Mouse (Mus musculus) thymus, adult 2 months (tissue): Measurements from ENCODE around the gene Smo.

Experiments used
- CTCF ChIP-seq: fragments of 200-500 bp; IDR thresholded peaks from 2 replicates; pipeline ENCODE4 v1.5.1; 2012; ENCODE audit warnings: mild to moderate bottlenecking, control low read depth, low read length, moderate library complexity, borderline replicate concordance; ENCODE audit not compliant: control insufficient read depth, poor library complexity, insufficient read depth; ENCODE audit errors: extremely low read depth
- POLR2A ChIP-seq: fragments of 200-500 bp; IDR thresholded peaks from 2 replicates; pipeline ENCODE4 v1.6.1; 2012; ENCODE audit warnings: mild to moderate bottlenecking, low read length, control low read depth, moderate library complexity; ENCODE audit not compliant: control insufficient read depth, poor library complexity, insufficient read depth; ENCODE audit errors: extremely low read depth

DNA sequence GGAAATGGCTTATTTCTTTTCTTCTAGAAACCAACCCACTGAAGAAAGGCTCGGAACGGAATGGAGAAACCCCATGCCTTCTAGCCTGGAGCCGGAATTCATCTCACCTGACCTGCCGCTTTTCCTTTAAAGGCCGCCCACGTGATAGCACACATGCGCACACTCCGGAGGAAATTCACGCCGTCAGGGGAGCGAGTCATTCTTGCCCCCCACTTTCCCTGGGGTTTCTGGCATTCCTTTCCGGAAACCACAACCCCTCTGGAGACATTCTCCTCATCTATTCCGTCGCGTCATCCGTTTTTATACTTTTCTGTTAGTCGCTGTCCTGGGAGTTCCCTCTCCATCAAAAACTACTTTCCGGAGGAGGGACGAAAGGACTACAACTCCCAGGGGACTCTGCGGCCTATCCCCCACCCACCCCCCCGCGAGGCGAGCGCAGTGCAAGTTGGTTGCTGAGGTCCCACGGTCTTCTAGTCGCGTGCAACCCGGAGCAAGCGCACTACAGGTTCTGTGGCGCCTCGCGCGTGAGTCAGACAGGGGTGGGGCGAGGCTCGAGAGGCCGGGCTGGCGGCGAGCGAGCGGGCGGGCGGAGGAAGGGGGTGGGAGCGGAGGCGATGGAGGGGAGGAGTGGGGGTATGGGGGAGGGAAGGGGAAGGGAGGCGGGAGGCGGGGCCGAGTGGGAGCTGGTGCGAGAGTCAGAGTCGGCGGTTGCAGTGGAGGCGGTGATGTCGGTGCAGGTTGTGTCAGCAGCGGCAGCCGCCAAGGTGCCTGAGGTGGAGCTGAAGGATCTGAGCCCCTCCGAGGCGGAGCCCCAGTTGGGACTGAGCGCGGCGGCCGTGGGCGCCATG is 32.7 kb downstream of the Smo start, which contains the start of gene Ahcyl2:
- TF ChIP-seq POLR2A = peak; percentile 69; the same call in 1 of the 2 replicates
- TF ChIP-seq CTCF = no peak; the same call in 1 of the 2 replicates
